Mouse (Mus musculus): Measurements from ENCODE around the gene Git2. TPM values are rescaled to one million over a fixed set of nuclear protein-coding genes. Genes with fewer than 3 reads are reported as not detected.

Gene Git2
- total RNA-seq, 1 experiment: 29.8 TPM

- H3K27ac ChIP-seq (ENCODE audit: insufficient read depth, low read depth, low read length, poor library complexity, severe bottlenecking): no peak overlapping the region
- no peaks in the 10 kb centered on the region for H3K9me3 ChIP-seq (ENCODE audit: control insufficient read depth, insufficient read depth, low read depth, low read length)
- TF ChIP-seq MAFK (IDR thresholded peaks at IDR 0.05; ENCODE audit: insufficient read depth, low read depth, low read length) (no peak), CHD2 (IDR thresholded peaks at IDR 0.05; ENCODE audit: low read depth, low read length) (no peak), HCFC1 (IDR thresholded peaks at IDR 0.05; ENCODE audit: borderline replicate concordance, insufficient read depth, low read length) (no peak), ZNF384 (IDR thresholded peaks at IDR 0.05; ENCODE audit: low read depth, low read length) (no peak), ZC3H11A (IDR thresholded peaks at IDR 0.05; ENCODE audit: borderline replicate concordance, low read depth, low read length) (no peak)
- no peak for DNase-seq (ENCODE audit: low read depth, low spot score)
- no peak overlapping the region for H3K4me3 ChIP-seq (ENCODE audit: insufficient read depth in 1 of 2, low read depth in 1 of 2, low read length in 2 of 2, poor library complexity in 1 of 2, severe bottlenecking in 1 of 2)
- peaks cover 38% of the 10 kb centered on the region for H3K36me3 ChIP-seq (ENCODE audit: control insufficient read depth, insufficient read depth, low read length, poor library complexity, severe bottlenecking)
- no peaks in the 10 kb centered on the region for H3K4me1 ChIP-seq (ENCODE audit: control insufficient read depth in 2 of 2, insufficient read depth in 2 of 2, low read length in 2 of 2, poor library complexity in 1 of 2)
- no peak overlapping the region for H3K9ac ChIP-seq (ENCODE audit: insufficient read depth, low read depth, low read length, poor library complexity, severe bottlenecking)
- in situ Hi-C loops (cut with MboI; ENCODE audit: low sequenced_read_pairs in 2 of 2, unreplicated experiment in 2 of 2): no loop called here
These were observed 31.6 kb downstream of the Git2 start for GRCm38 (mm10) chr5:114743697-114744090.

DNA sequence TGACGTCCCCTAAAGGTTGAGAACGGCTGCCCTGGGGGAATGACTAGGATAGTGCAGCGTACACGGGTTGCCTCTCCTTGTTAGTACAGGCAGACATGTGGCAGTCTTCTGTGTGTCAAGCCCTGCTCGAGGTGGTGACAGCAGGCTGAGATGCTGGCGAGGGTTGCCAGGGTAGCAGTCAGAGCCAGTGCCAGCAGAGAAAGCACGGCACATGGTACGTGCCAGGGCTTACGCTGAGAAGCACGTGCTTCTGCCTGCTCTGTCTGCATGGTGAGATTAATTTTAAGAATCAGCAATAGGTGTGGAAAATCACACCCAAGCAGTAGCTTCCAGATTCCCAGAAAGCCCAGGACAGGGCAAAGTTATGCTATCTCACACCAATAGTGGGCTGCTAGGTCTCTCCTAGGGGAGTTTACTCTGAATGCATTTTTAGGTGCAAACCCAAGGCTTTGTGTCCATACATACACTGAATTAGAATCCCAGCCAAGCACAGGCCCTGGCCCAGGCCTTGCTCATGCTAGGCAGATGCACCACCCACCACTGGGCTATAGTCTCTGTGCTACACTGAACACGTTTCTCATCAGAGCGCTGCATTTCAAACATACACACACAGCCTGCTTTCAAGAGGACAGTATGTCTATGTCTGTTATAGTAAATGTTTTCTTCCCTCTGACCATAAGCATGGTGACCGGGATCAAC lies 32.2 kb downstream of the Git2 start:
- Histone ChIP-seq H3K9me3 (ENCODE audit: control insufficient read depth, insufficient read depth, low read depth, low read length) (no peaks in the 10 kb centered on the region), H3K4me3 (ENCODE audit: insufficient read depth in 1 of 2, low read depth in 1 of 2, low read length in 2 of 2, poor library complexity in 1 of 2, severe bottlenecking in 1 of 2) (no peak overlapping the region), H3K9ac (ENCODE audit: insufficient read depth, low read depth, low read length, poor library complexity, severe bottlenecking) (no peak overlapping the region), H3K36me3 (ENCODE audit: control insufficient read depth, insufficient read depth, low read length, poor library complexity, severe bottlenecking) (peaks cover 42% of the 10 kb centered on the region), H3K4me1 (ENCODE audit: control insufficient read depth in 2 of 2, insufficient read depth in 2 of 2, low read length in 2 of 2, poor library complexity in 1 of 2) (no peaks in the 10 kb centered on the region), H3K27ac (ENCODE audit: insufficient read depth, low read depth, low read length, poor library complexity, severe bottlenecking) (no peak overlapping the region)
- in situ Hi-C loops (cut with MboI; ENCODE audit: low sequenced_read_pairs in 2 of 2, unreplicated experiment in 2 of 2): no loop called here
- no peak for TF ChIP-seq MAFK (IDR thresholded peaks at IDR 0.05; ENCODE audit: insufficient read depth, low read depth, low read length)
- TF ChIP-seq CHD2 (IDR thresholded peaks at IDR 0.05; ENCODE audit: low read depth, low read length): no peak
- no peak for TF ChIP-seq ZC3H11A (IDR thresholded peaks at IDR 0.05; ENCODE audit: borderline replicate concordance, low read depth, low read length)
- TF ChIP-seq HCFC1 (IDR thresholded peaks at IDR 0.05; ENCODE audit: borderline replicate concordance, insufficient read depth, low read length): no peak
- TF ChIP-seq ZNF384 (IDR thresholded peaks at IDR 0.05; ENCODE audit: low read depth, low read length): no peak
- no peak for DNase-seq (ENCODE audit: low read depth, low spot score)

- Histone ChIP-seq H3K4me1 (ENCODE audit: control insufficient read depth in 2 of 2, insufficient read depth in 2 of 2, low read length in 2 of 2, poor library complexity in 1 of 2) (no peaks in the 10 kb centered on the region), H3K9ac (ENCODE audit: insufficient read depth, low read depth, low read length, poor library complexity, severe bottlenecking) (no peak overlapping the region), H3K27ac (ENCODE audit: insufficient read depth, low read depth, low read length, poor library complexity, severe bottlenecking) (no peak overlapping the region), H3K36me3 (ENCODE audit: control insufficient read depth, insufficient read depth, low read length, poor library complexity, severe bottlenecking) (peaks cover 41% of the 10 kb centered on the region), H3K4me3 (ENCODE audit: insufficient read depth in 1 of 2, low read depth in 1 of 2, low read length in 2 of 2, poor library complexity in 1 of 2, severe bottlenecking in 1 of 2) (no peak overlapping the region), H3K9me3 (ENCODE audit: control insufficient read depth, insufficient read depth, low read depth, low read length) (no peaks in the 10 kb centered on the region)
- TF ChIP-seq ZC3H11A (IDR thresholded peaks at IDR 0.05; ENCODE audit: borderline replicate concordance, low read depth, low read length) (no peak), MAFK (IDR thresholded peaks at IDR 0.05; ENCODE audit: insufficient read depth, low read depth, low read length) (no peak), HCFC1 (IDR thresholded peaks at IDR 0.05; ENCODE audit: borderline replicate concordance, insufficient read depth, low read length) (no peak), CHD2 (IDR thresholded peaks at IDR 0.05; ENCODE audit: low read depth, low read length) (no peak), ZNF384 (IDR thresholded peaks at IDR 0.05; ENCODE audit: low read depth, low read length) (no peak)
- in situ Hi-C loops (cut with MboI; ENCODE audit: low sequenced_read_pairs in 2 of 2, unreplicated experiment in 2 of 2): no loop called here
- DNase-seq (ENCODE audit: low read depth, low spot score): no peak
These were observed 32.7 kb downstream of the Git2 start for GRCm38 (mm10) chr5:114742572-114742971.

GRCm38 (mm10) chr5:114740595-114740994 lies 34.7 kb downstream of the Git2 start:
- no peaks in the 10 kb centered on the region for H3K9me3 ChIP-seq (ENCODE audit: control insufficient read depth, insufficient read depth, low read depth, low read length)
- in situ Hi-C loops (cut with MboI; ENCODE audit: low sequenced_read_pairs in 2 of 2, unreplicated experiment in 2 of 2): no loop called here
- TF ChIP-seq CHD2 (IDR thresholded peaks at IDR 0.05; ENCODE audit: low read depth, low read length): no peak
- TF ChIP-seq MAFK (IDR thresholded peaks at IDR 0.05; ENCODE audit: insufficient read depth, low read depth, low read length): no peak
- TF ChIP-seq ZC3H11A (IDR thresholded peaks at IDR 0.05; ENCODE audit: borderline replicate concordance, low read depth, low read length): no peak
- no peak for TF ChIP-seq HCFC1 (IDR thresholded peaks at IDR 0.05; ENCODE audit: borderline replicate concordance, insufficient read depth, low read length)
- TF ChIP-seq ZNF384 (IDR thresholded peaks at IDR 0.05; ENCODE audit: low read depth, low read length): no peak
- H3K4me3 ChIP-seq (ENCODE audit: insufficient read depth in 1 of 2, low read depth in 1 of 2, low read length in 2 of 2, poor library complexity in 1 of 2, severe bottlenecking in 1 of 2): no peak overlapping the region
- H3K9ac ChIP-seq (ENCODE audit: insufficient read depth, low read depth, low read length, poor library complexity, severe bottlenecking): no peak overlapping the region
- no peaks in the 10 kb centered on the region for H3K4me1 ChIP-seq (ENCODE audit: control insufficient read depth in 2 of 2, insufficient read depth in 2 of 2, low read length in 2 of 2, poor library complexity in 1 of 2)
- H3K36me3 ChIP-seq (ENCODE audit: control insufficient read depth, insufficient read depth, low read length, poor library complexity, severe bottlenecking): peaks cover 43% of the 10 kb centered on the region
- no peak for DNase-seq (ENCODE audit: low read depth, low spot score)
- no peak overlapping the region for H3K27ac ChIP-seq (ENCODE audit: insufficient read depth, low read depth, low read length, poor library complexity, severe bottlenecking)

Data from ES-E14 (cell line).